Mouse (Mus musculus) spleen, adult 2 months (tissue): ENCODE results near the gene Acp2. TPM values are rescaled to one million over a fixed set of nuclear protein-coding genes. Genes with fewer than 3 reads are reported as not detected.

ENCODE experiments used
- DNase-seq, 2 experiments: peaks; one replicate each; pipeline versions ENCODE4 v3.0.0 to v3.0.0-alpha.2; 2012 to 2021; ENCODE audit warnings: low spot score in 2 of 2, low read depth in 1 of 2
- H3K27ac ChIP-seq: fragments of 200-500 bp; 2 replicates; pipeline ENCODE4 v1.5.1; 2012; ENCODE audit warnings: low read length, inconsistent platforms; ENCODE audit not compliant: insufficient read depth
- H3K27me3 ChIP-seq: fragments of 200-500 bp; 2 replicates; pipeline ENCODE4 v1.6.1; 2012; ENCODE audit warnings: mild to moderate bottlenecking, moderate library complexity, low read length, inconsistent platforms; ENCODE audit not compliant: control insufficient read depth, insufficient read depth
- H3K36me3 ChIP-seq: fragments of 200-500 bp; 2 replicates; pipeline ENCODE4 v1.6.1; 2012; ENCODE audit warnings: mild to moderate bottlenecking, low read length, inconsistent platforms; ENCODE audit not compliant: control insufficient read depth, insufficient read depth
- H3K4me1 ChIP-seq: fragments of 200-500 bp; 2 replicates; pipeline ENCODE4 v1.6.1; 2011; ENCODE audit warnings: inconsistent platforms; ENCODE audit not compliant: control insufficient read depth, insufficient read depth, insufficient read length
- H3K4me3 ChIP-seq: fragments of 200-500 bp; 2 replicates; pipeline ENCODE4 v1.5.1; 2011; ENCODE audit warnings: mild to moderate bottlenecking, inconsistent platforms; ENCODE audit not compliant: insufficient read depth, insufficient read length; ENCODE audit errors: extremely low read depth
- CTCF ChIP-seq: fragments of 200-500 bp; IDR thresholded peaks from 2 replicates; pipeline ENCODE4 v1.5.1; 2011; ENCODE audit warnings: mild to moderate bottlenecking, inconsistent platforms; ENCODE audit not compliant: insufficient read depth, insufficient read length, insufficient replicate concordance; ENCODE audit errors: extremely low read depth
- POLR2A ChIP-seq: fragments of 200-500 bp; IDR thresholded peaks from 2 replicates; pipeline ENCODE4 v1.6.1; 2011; ENCODE audit warnings: low read depth, low read length, inconsistent platforms
- WGBS: fragments of 180-500 bp; shearing (Covaris S2); methylation state at CpG from one replicate; pipeline ENCODE4 v1.1.7; 2018; 5-methylcytosine and 5-hydroxymethylcytosine counted together
- polyA plus RNA-seq: library from polyadenylated mRNA; depleted of rRNA; stranded (reverse); fragments of >200 nt; gene quantifications from 2 replicates; pipeline ENCODE4 v1.2.3, GENCODE M21; 2012; rRNA removed

Gene Acp2
- polyA plus RNA-seq, 1 experiment = 24.6 TPM

- WGBS = 6% methylated on average over 27 of the region's 27 CpGs
Observed at GRCm38 (mm10) chr2:91255661-91256150, 53.0 kb downstream of the Acp2 start, which contains the start of gene Pacsin3. TSS of gene Pacsin3 (plus strand) at chr2:91255954.

GRCm38 (mm10) chr2:91256256-91257125 lies 53.8 kb downstream of the Acp2 start:
- H3K27ac ChIP-seq = no peak overlapping the region
- TF ChIP-seq CTCF (no peak), POLR2A (no peak)
- 2% methylated on average over 52 of the region's 52 CpGs for WGBS
- H3K4me1 ChIP-seq = peaks cover 5% of the 10 kb centered on the region
- no peaks in the 10 kb centered on the region for H3K36me3 ChIP-seq
- no peak for DNase-seq
- H3K4me3 ChIP-seq = peak overlapping the region; percentile 61
- peaks cover 22% of the 10 kb centered on the region for H3K27me3 ChIP-seq

More at GRCm38 (mm10) chr2:91255661-91256150, 53.0 kb downstream of the Acp2 start, which contains the start of gene Pacsin3:
- DNase-seq = no peak
- Histone ChIP-seq H3K27ac (no peak within 1 kb of the TSS), H3K36me3 (no peaks in the 10 kb centered on the region), H3K4me1 (peaks cover 5% of the 10 kb centered on the region), H3K27me3 (peaks cover 22% of the 10 kb centered on the region), H3K4me3 (peak within 1 kb of the TSS; percentile 61)
- TF ChIP-seq POLR2A = no peak
- no peak for TF ChIP-seq CTCF

DNA sequence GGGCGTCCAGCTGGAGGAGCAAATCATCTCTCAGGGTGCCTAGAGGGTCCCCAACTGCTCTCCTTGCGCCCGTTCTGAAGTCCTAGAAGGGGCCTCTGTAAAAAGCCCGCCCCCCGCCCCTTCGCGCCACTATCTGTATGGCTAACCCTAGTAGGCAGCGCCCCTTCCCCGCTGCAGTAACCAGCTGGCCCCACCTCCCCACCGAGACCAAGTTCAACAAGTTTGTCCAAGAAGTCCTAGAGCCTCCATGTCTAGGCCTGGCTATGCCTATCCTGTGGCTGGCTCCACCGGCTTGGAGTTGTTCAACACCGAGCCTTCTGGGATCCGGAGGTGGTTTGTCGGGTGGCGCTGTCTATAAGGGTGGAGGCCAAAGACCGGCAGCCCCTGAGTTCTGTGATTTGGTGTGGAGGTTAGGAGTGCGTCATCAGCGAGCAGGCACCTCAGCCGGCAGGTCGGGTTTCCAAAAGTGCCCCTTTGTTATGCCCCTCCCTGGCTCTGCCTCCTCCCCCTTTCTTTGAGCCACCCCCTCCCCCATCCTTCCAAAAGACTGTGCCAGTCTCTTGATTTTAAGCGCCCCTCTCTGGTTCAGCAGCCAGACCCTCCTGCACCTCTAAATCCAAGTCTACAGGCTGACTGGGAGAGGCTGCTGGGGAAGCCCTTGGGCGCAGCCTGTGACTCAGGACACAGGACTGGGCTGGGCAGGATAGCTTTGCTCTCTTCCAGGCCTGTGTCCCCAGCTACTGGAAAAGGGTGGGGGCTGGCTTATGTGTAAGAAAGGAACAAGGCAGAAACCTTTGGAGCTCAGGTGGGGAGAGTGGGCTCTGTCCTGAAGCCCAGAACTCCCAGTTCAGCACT lies 54.7 kb downstream of the Acp2 start:
- Histone ChIP-seq H3K4me3 (peak overlapping the region; percentile 61), H3K27me3 (peaks cover 22% of the 10 kb centered on the region), H3K36me3 (no peaks in the 10 kb centered on the region), H3K4me1 (peaks cover 5% of the 10 kb centered on the region), H3K27ac (no peak overlapping the region)
- DNase-seq = no peak
- no peak for TF ChIP-seq CTCF
- 12% methylated on average over 22 of the region's 22 CpGs for WGBS

DNA sequence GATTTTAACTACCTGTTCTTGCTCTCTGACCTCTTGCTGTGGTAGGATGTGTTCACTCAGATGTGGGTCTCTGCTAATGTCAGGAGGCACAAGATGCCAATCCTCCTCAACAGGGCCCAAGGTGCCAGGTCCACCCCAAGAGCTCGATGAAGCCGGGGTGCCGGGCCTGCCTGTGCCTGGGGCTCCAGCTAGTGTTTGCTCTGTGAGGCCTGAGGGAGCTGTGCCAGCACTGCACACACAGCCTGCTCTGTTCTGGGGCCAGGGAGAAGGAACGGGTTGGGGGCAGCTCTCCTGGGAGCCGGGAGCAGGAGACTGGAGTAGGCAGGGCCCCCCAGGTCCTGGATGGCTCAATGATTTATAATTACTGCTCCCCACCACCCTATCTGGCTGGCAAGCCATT lies 55.4 kb downstream of the Acp2 start:
- H3K36me3 ChIP-seq = no peaks in the 10 kb centered on the region
- DNase-seq = no peak
- H3K4me3 ChIP-seq = no peak overlapping the region
- no peak overlapping the region for H3K27ac ChIP-seq
- TF ChIP-seq POLR2A (no peak), CTCF (no peak)
- 85% methylated on average over 5 of the region's 5 CpGs for whole genome bisulfite sequencing
- peaks cover 22% of the 10 kb centered on the region for H3K27me3 ChIP-seq
- peaks cover 5% of the 10 kb centered on the region for H3K4me1 ChIP-seq

DNA sequence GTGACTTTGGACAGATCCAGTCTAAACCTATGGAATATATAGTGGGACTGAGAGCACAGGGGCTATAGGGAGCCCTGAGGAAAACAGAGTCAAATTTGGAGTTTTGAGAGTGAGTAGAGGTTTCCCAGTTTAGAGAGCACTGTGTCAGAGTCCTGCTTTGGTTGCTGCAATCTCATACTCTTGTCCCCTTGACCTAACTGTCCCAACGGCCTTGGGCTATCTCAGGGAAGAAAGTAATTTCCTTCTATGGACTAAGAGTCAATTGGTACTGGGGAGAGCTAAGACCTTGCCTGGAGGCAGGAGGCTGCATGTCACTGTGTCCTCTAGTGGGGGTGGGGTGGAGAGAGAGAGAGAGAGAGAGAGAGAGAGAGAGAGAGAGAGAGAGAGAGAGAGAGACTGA lies 56.1 kb downstream of the Acp2 start:
- TF ChIP-seq CTCF = no peak
- TF ChIP-seq POLR2A = no peak
- H3K4me1 ChIP-seq = peaks cover 5% of the 10 kb centered on the region
- peaks cover 22% of the 10 kb centered on the region for H3K27me3 ChIP-seq
- H3K27ac ChIP-seq = no peak overlapping the region
- no peaks in the 10 kb centered on the region for H3K36me3 ChIP-seq
- 68% methylated on average over 1 of the region's 1 CpGs for WGBS
- H3K4me3 ChIP-seq = no peak overlapping the region
- DNase-seq = no peak

DNA sequence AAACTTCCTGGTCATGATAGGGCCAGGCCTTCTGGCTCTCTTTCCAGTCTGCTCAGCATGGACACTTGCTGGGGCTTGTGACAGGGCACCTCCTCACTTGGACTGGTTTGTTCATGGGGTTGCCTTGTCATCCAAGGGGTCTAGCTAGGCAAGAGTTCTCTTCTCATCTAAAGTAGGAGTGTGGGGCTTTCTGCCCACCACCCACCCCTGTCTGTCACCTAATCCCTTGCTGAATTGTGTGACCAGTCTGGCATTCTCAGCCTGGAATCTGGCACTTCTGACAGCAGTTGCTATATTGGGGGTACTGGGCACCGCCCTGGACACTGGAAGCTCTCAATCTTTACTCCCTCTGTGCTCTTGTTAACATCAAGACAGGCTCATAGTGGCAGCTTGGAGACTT lies 56.8 kb downstream of the Acp2 start:
- Histone ChIP-seq H3K27ac (no peak overlapping the region), H3K27me3 (peaks cover 22% of the 10 kb centered on the region), H3K4me3 (no peak overlapping the region), H3K4me1 (peaks cover 7% of the 10 kb centered on the region), H3K36me3 (no peaks in the 10 kb centered on the region)
- no peak for TF ChIP-seq CTCF
- WGBS = 100% methylated on average over 1 of the region's 1 CpGs
- DNase-seq = no peak

Other genes with a start within 250 kb of the Acp2 start
- gene Rapsn, start 167.3 kb upstream of the Acp2 start, polyA plus RNA-seq = 1.3 and 1.6 TPM in 2 replicates
- 37.0 and 43.3 TPM in 2 replicates for gene Psmc3, start 148.9 kb upstream of the Acp2 start, polyA plus RNA-seq
- 31.3 and 35.6 TPM in 2 replicates for gene Slc39a13, start 132.5 kb upstream of the Acp2 start, polyA plus RNA-seq
- 199 and 220 TPM in 2 replicates for gene Spi1, start 120.5 kb upstream of the Acp2 start, polyA plus RNA-seq
- gene Mybpc3, start 84.7 kb upstream of the Acp2 start, polyA plus RNA-seq = 0.31 and 0.50 TPM in 2 replicates
- 34.4 and 37.3 TPM in 2 replicates for gene Madd, start 19.0 kb upstream of the Acp2 start, polyA plus RNA-seq
- 74.4 and 90.0 TPM in 2 replicates for gene Nr1h3, start 51 bp upstream of the Acp2 start, polyA plus RNA-seq
- gene Ddb2, start 34.1 kb downstream of the Acp2 start, polyA plus RNA-seq = 16.2 and 18.3 TPM in 2 replicates
- 2.2 and 3.8 TPM in 2 replicates for gene Pacsin3, start 53.1 kb downstream of the Acp2 start, polyA plus RNA-seq
- 32.0 and 32.7 TPM in 2 replicates for gene Arfgap2, start 62.1 kb downstream of the Acp2 start, polyA plus RNA-seq
- 4.8 and 5.6 TPM in 2 replicates for gene 1110051M20Rik, start 241.8 kb downstream of the Acp2 start, polyA plus RNA-seq